Mouse (Mus musculus): ENCODE measurements around the gene 4930550L24Rik. TPM values are rescaled to one million over a fixed set of nuclear protein-coding genes. Genes with fewer than 3 reads are reported as not detected.

The 4930550L24Rik gene
- 0.12 TPM in 1 of 2 replicates, not detected in the other for polyA plus RNA-seq (2015; fragmentation: Nextera tagmentation; extraction: Ambion mirVana)

DNA sequence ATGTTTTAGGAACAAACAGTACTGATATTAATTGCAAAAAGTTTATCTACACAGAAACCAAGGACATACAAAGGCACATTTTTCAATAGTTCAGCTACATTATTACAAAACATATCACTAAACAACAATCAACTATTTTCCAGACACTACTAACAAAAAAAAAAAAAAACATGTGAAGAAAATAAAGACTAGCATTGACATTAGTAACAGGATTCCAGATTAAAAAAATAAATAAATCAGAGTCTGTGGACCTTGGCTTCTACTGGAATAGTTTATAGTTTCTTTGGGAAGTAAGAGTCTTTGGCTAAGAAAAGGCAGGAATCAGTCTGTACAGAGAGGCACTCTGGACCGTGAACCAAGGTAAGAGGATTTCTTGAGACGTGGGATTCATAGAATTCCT lies at the start of gene 4930550L24Rik:
4930550L24Rik (plus strand) TSS at position 301 of the 400 bp plus-strand sequence.
- H3K4me1 ChIP-seq (ENCODE audit: insufficient read depth, low read length), result no peaks in the 10 kb centered on the region
- no peak for ATAC-seq (ENCODE audit: low FRiP score, low TSS enrichment)
- H3K4me3 ChIP-seq (ENCODE audit: low read length), result no peak within 1 kb of the TSS
- H3K27ac ChIP-seq (ENCODE audit: low read length), result no peak within 1 kb of the TSS
- H3K4me2 ChIP-seq (replicated peaks; ENCODE audit: low read depth, low read length), result no peak within 1 kb of the TSS
- H3K9me3 ChIP-seq (ENCODE audit: low read length), result no peaks in the 10 kb centered on the region
- no peaks in the 10 kb centered on the region for H3K36me3 ChIP-seq (ENCODE audit: insufficient read depth, low read length)
- no peak within 1 kb of the TSS for H3K9ac ChIP-seq (replicated peaks; ENCODE audit: low read length)
- 71% methylated on average over 2 of the region's 2 CpGs for WGBS
- no peaks in the 10 kb centered on the region for H3K27me3 ChIP-seq (ENCODE audit: insufficient read depth, low read length)

DNA sequence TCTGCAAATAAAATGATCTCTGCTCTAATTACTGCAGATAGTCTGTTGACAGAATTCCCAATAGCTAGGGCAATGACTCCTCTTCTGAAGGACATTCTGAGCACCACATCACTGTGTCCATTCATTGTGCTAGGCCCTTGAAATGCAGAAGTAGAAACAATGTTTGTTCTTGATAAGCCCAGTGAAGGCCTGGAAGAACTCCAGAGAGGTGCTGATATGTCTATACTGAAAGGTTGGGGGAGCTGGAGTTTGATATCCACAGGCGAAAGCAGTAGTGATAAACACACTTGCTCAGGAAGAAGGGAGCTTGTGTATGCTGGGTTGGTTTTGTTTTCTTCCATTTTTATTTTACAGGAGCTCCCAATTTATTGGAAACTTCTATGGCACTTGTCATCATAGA lies 8.4 kb upstream of the 4930550L24Rik start:
- ATAC-seq (ENCODE audit: low FRiP score, low TSS enrichment), result no peak
- H3K27me3 ChIP-seq (ENCODE audit: insufficient read depth, low read length), result no peaks in the 10 kb centered on the region
- no peak overlapping the region for H3K9ac ChIP-seq (replicated peaks; ENCODE audit: low read length)
- no peak overlapping the region for H3K27ac ChIP-seq (ENCODE audit: low read length)
- H3K9me3 ChIP-seq (ENCODE audit: low read length), result no peaks in the 10 kb centered on the region
- H3K4me3 ChIP-seq (ENCODE audit: low read length), result no peak overlapping the region
- H3K4me2 ChIP-seq (replicated peaks; ENCODE audit: low read depth, low read length), result no peak overlapping the region
- WGBS, result 77% methylated on average over 1 of the region's 1 CpGs
- H3K4me1 ChIP-seq (ENCODE audit: insufficient read depth, low read length), result no peaks in the 10 kb centered on the region
- no peaks in the 10 kb centered on the region for H3K36me3 ChIP-seq (ENCODE audit: insufficient read depth, low read length)

DNA sequence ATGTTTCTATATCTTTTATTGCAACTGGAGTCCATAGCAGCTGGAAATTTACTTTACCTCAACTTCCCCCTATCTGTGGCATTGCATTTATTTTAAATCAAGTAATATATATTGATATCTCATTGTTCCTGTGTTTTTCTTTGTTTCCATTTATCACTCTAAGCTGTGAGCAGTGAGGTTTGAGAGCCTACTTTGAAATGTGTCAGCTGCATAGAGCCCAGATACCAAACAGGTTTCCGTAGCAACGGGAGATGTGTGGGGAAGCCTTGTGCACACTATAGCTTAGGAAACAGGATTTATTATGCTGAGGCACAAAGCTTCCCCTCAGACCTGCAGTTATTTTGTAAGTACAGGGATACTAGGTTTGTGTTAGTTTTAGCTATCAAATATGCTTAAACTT lies 58.8 kb downstream of the 4930550L24Rik start:
- no peak overlapping the region for H3K9ac ChIP-seq (replicated peaks; ENCODE audit: low read length)
- H3K27me3 ChIP-seq (ENCODE audit: insufficient read depth, low read length), result no peaks in the 10 kb centered on the region
- H3K27ac ChIP-seq (ENCODE audit: low read length), result no peak overlapping the region
- WGBS, result 85% methylated on average over 2 of the region's 2 CpGs
- ATAC-seq (ENCODE audit: low FRiP score, low TSS enrichment), result no peak
- no peaks in the 10 kb centered on the region for H3K36me3 ChIP-seq (ENCODE audit: insufficient read depth, low read length)
- no peaks in the 10 kb centered on the region for H3K4me1 ChIP-seq (ENCODE audit: insufficient read depth, low read length)
- no peak overlapping the region for H3K4me2 ChIP-seq (replicated peaks; ENCODE audit: low read depth, low read length)
- no peaks in the 10 kb centered on the region for H3K9me3 ChIP-seq (ENCODE audit: low read length)
- no peak overlapping the region for H3K4me3 ChIP-seq (ENCODE audit: low read length)

Data from kidney, embryonic 16.5 days (tissue).